Comparison of ENCODE assay signal across 27 mouse cellular contexts in the genomic region with DNA sequence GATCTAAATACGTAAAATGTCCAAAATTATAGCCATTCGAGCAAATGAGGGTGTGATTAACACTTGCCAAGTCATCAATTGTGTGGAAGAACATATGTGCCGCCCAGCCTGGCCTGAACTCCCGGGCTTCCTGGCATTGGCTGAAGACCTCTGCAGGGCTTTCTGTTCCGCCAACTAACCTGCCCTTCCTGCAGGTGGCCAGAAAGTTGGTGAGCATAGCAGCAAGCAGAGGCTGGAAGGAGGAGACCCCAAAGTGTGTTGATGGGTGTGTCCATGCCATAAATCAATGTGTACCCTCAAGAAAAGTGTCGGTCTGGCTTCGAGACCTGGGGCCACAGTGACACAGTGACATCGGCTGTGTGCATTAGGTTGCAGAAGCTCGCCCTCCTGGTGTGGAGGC. TPM values are rescaled to one million over a fixed set of nuclear protein-coding genes. Genes with fewer than 3 reads are reported as not detected.
"Had no signal": no experiment of that assay in that cellular context is flagged by ENCODE, and none has a peak within 500 bp of the region (broad histone marks: within the 10 kb centered on the region; RNA-seq: fewer than 3 reads in every experiment).

No protein-coding gene starts in this region.

- ATAC-seq: liver, postnatal 0 days; lung, postnatal 0 days; midbrain, embryonic 15.5 days had no signal

- H3K27ac ChIP-seq: kidney, embryonic 15.5 days; layer of hippocampus, adult 2 months; limb, embryonic 12.5 days; limb, embryonic 15.5 days; liver, embryonic 14.5 days; macrophage; midbrain, embryonic 12.5 days; midbrain, embryonic 15.5 days; neural tube, embryonic 13.5 days; stomach, postnatal 0 days had no signal

- H3K4me3 ChIP-seq: kidney, embryonic 15.5 days; layer of hippocampus, adult 2 months; limb, embryonic 12.5 days; limb, embryonic 15.5 days; midbrain, embryonic 12.5 days; midbrain, embryonic 15.5 days; neural tube, embryonic 13.5 days had no signal

- DNase-seq: kidney, adult 8-10 months; kidney, postnatal 14 days; kidney, postnatal 4 days; layer of hippocampus, adult 9-11 months; liver, postnatal 0 days; lung, embryonic 14.5 days; right cerebral cortex, postnatal 25 days; thymus, adult 2 months; thymus, postnatal 14 days; thymus, postnatal 4 days had no signal

RNA-seq across cellular contexts. Expression of a gene that starts 34.8 kb away (rescaled TPM):
- total RNA-seq: layer of hippocampus, adult 2 months; layer of hippocampus, postnatal 25 days; left cerebral cortex, adult 18-20 months; left cerebral cortex, postnatal 10 days; left cerebral cortex, postnatal 36 days; megakaryocyte, adult 5-6 weeks; neutrophil, adult 5-6 weeks had no signal
